In genomic region chr4:150488767-150489166, GRCm38 (mm10) we compare ENCODE assay signal across 8 mouse cellular contexts.
A peak's percentile ranks its signal among the peaks of the same experiment; 100 is the strongest.
DNase-seq lines count a peak whose midpoint lies in the region; ATAC-seq and TF ChIP-seq lines count a peak whose summit lies in the region.

No protein-coding gene starts in this region.

- H3K27me3 ChIP-seq in neural tube, embryonic 14.5 days (ENCODE audit: control insufficient read depth, insufficient read depth, low read length) = no peaks in the 10 kb centered on the region

- peaks cover 27% of the 10 kb centered on the region for H3K4me1 ChIP-seq in neural tube, embryonic 14.5 days (ENCODE audit: control insufficient read depth, insufficient read depth, low read length)

- no peak for DNase-seq in gastrocnemius, adult 2 months
- no peak for DNase-seq in gastrocnemius, adult 18-20 months (ENCODE audit: low spot score)
- peak; percentile 34 for DNase-seq in right cerebral cortex, adult 18-20 months
- no peak for DNase-seq in right cerebral cortex, postnatal 36 days (ENCODE audit: low spot score in 2 of 2)
- DNase-seq in layer of hippocampus, adult 8-10 months (ENCODE audit: low spot score in 2 of 2) = peak; percentile 44 to 49
- no peak for DNase-seq in gastrocnemius, postnatal 36 days

- H3K9me3 ChIP-seq in neural tube, embryonic 14.5 days (ENCODE audit: control insufficient read depth, low read length) = no peaks in the 10 kb centered on the region

- intact Hi-C loops in gastrocnemius, adult 2 months (cut with DNase I) = loop anchor here (5.0 to 10.0 kb wide), 2 partner anchors 109 to 416 kb away; no protein-coding TSS in a partner anchor
- intact Hi-C loops in gastrocnemius, postnatal 36 days (cut with DNase I) = no loop called here

- H3K9ac ChIP-seq in neural tube, embryonic 14.5 days (replicated peaks; ENCODE audit: low read depth, low read length) = peak overlapping the region; percentile 43

- H3K27ac ChIP-seq in gastrocnemius, adult 2 months = peak overlapping the region; percentile 94
- H3K27ac ChIP-seq in neural tube, embryonic 14.5 days (ENCODE audit: low read depth, low read length) = peak overlapping the region; percentile 75

- H3K4me3 ChIP-seq in gastrocnemius, adult 2 months = peak overlapping the region; percentile 77
- H3K4me3 ChIP-seq in neural tube, embryonic 14.5 days (ENCODE audit: low read depth, low read length) = peak overlapping the region; percentile 27

- H3K4me2 ChIP-seq in neural tube, embryonic 14.5 days (ENCODE audit: low read depth, low read length) = peak overlapping the region; percentile 46

- 0 out of 2 replicates have a peak, but pooled peaks have one; percentile 19 for ATAC-seq in neural tube, embryonic 14.5 days (ENCODE audit: low read depth)
- ATAC-seq in erythroblast, adult 5-6 weeks (replicated peaks; ENCODE audit: low FRiP score, poor library complexity, severe bottlenecking) = no peak

- H3K36me3 ChIP-seq in neural tube, embryonic 14.5 days (ENCODE audit: control insufficient read depth, insufficient read depth, low read length) = no peaks in the 10 kb centered on the region

- 59% methylated on average over 4 of the region's 4 CpGs for WGBS in neural tube, embryonic 14.5 days

- no peak for TF ChIP-seq CTCF in gastrocnemius, adult 2 months (IDR thresholded peaks at IDR 0.05)

Comparison
In these comparisons a context has a peak if more than half of its experiments do, and no peak if none do; other contexts are left out.
1. DNase-seq: peak in right cerebral cortex, adult 18-20 months (single experiment) and layer of hippocampus, adult 8-10 months (2 of 2); none in gastrocnemius, adult 2 months (single experiment), gastrocnemius, adult 18-20 months (single experiment), right cerebral cortex, postnatal 36 days (0 of 2) and gastrocnemius, postnatal 36 days (0 of 2).